Mouse (Mus musculus) layer of hippocampus, adult 2 months (tissue): Measurements from ENCODE around the gene Rgs9. TPM values are rescaled to one million over a fixed set of nuclear protein-coding genes. Genes with fewer than 3 reads are reported as not detected.

Experiments
- DNase-seq, 2 experiments: peaks; one replicate each; pipeline ENCODE4 v3.0.0; 2022; ENCODE audit warnings: low spot score in 2 of 2
- H3K27ac ChIP-seq: fragments of 200-600 bp; 2 replicates; pipeline ENCODE4 v1.8.1; 2022
- H3K4me3 ChIP-seq: fragments of 200-600 bp; 2 replicates; pipeline ENCODE4 v1.8.1; 2022; ENCODE audit warnings: mild to moderate bottlenecking
- CTCF ChIP-seq: fragments of 200-600 bp; conservative IDR thresholded peaks from 2 replicates; pipeline ENCODE4 v1.8.1; 2022; ENCODE audit warnings: antibody characterized with exemption, mild to moderate bottlenecking, moderate library complexity
- total RNA-seq, 2 experiments: library from RNA; stranded (reverse); gene quantifications; 2 replicates each; pipeline ENCODE4 v1.2.3; 2021

Rgs9 gene
- total RNA-seq, 2 experiments from 2014 or later: 15.1 to 16.2 TPM

DNA sequence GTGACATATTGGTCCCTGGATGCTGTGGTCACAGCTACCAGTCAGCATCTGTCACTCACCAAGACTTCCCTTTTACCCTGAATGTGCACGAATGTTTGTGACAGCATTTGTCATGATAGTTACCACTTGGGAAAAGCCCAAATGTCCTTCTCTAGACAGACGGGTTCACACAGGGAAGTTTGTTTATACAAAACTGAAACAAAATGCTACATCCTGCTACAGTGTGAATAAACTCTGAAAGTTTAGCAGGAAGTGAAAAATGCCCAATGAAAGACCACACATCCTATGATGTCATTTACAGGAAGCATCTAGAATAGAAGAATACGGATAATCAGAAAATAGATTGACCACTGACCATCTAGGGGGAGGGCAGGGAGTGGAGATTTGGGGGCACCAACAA is 51.0 kb downstream of the Rgs9 start:
- DNase-seq: no peak
- no peak for TF ChIP-seq CTCF
- H3K4me3 ChIP-seq: no peak overlapping the region
- H3K27ac ChIP-seq: no peak overlapping the region

DNA sequence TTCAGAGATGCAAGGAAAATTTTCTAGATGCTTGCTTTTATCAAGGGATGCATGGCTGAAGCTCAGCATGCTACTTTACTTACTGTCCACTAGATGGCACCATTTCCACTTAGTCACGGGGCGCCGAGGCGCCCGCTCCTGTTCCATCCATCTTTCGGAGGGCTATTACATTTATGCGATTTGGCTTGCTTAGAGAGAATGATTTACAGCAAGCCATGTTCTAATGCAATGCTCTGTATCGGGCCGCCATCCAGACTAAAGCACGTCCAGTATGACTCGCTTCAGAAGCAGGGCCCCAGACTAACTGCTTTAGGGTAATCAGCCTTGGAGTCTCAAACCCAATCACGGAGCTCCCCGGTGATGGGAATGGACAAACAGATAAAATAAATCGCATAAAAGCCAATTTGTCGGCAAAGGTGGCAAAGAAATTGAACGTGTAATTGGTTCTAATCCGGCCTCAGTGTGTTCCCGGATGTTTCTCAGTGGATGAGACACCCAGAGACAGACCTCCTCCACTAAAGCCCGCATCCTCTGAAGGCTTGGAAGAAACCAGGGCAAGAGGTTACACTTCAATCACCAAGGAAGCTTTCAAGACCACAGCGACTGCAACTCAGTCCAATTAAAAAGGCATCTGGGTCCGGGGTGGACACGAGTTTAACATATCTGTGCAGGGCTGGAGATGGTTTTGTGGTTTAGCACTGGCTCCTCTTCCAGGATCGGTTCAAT is 53.1 kb downstream of the Rgs9 start:
- TF ChIP-seq CTCF: peak; percentile 96
- peak in 1 of 2 experiments; percentile 45 for DNase-seq
- Histone ChIP-seq H3K27ac (peak overlapping the region; percentile 69; the same call in 1 of the 2 replicates), H3K4me3 (peak overlapping the region; percentile 35)

DNA sequence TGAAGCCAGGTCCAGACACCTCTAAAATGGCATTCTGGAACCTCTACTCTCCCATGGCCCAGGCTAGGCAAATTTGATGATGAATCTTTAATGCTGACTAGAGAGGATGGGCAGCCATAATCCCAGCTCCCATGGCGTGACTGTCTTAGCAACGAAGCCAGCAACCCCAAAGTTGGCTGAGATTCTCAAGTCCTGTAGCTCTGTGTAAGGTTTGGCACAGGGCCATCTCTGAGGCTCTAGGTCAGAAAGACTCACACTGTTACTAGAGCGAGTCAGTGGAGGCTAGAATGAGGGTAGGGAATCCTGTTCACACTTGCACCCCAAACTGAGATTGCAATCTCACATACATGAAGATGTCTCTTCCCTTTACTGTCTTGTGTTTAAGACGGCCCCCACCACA is 57.8 kb downstream of the Rgs9 start:
- TF ChIP-seq CTCF: no peak
- no peak for DNase-seq
- no peak overlapping the region for H3K27ac ChIP-seq
- no peak overlapping the region for H3K4me3 ChIP-seq

- TF ChIP-seq CTCF: no peak
- H3K27ac ChIP-seq: no peak overlapping the region
- no peak overlapping the region for H3K4me3 ChIP-seq
- no peak for DNase-seq
These were observed 59.3 kb downstream of the Rgs9 start for GRCm38 (mm10) chr11:109238671-109239070.

- no peak for TF ChIP-seq CTCF
- no peak for DNase-seq
- Histone ChIP-seq H3K4me3 (no peak overlapping the region), H3K27ac (no peak overlapping the region)
These were observed 60.1 kb downstream of the Rgs9 start for GRCm38 (mm10) chr11:109237796-109238195.

DNA sequence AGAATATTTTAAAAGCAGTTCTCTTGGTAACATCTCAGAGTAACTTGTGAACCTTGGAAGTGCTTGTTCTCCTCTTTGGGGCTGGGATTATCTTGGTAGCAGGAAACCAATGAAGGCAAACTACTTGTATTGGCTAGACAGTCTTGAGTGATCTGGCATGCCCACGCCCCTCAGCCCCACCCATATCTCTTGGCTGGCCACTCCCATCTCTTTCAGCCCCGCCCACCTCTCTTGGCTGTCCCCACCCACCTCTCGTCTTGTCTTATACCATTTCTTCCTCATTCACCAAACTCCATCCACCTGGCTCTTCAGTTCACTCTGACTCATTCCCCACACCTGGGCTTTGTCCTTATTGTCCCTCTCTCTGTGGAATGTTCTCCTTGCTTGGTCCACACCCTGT is 64.3 kb downstream of the Rgs9 start:
- Histone ChIP-seq H3K4me3 (no peak overlapping the region), H3K27ac (no peak overlapping the region)
- no peak for TF ChIP-seq CTCF
- DNase-seq: no peak

- DNase-seq: no peak
- TF ChIP-seq CTCF: no peak
These were observed 65.1 kb downstream of the Rgs9 start for GRCm38 (mm10) chr11:109232811-109233210.

GRCm38 (mm10) chr11:109227139-109227538 is 70.8 kb downstream of the Rgs9 start:
- no peak for DNase-seq

More at GRCm38 (mm10) chr11:109232811-109233210, 65.1 kb downstream of the Rgs9 start:
- H3K4me3 ChIP-seq: no peak overlapping the region
- no peak overlapping the region for H3K27ac ChIP-seq

DNA sequence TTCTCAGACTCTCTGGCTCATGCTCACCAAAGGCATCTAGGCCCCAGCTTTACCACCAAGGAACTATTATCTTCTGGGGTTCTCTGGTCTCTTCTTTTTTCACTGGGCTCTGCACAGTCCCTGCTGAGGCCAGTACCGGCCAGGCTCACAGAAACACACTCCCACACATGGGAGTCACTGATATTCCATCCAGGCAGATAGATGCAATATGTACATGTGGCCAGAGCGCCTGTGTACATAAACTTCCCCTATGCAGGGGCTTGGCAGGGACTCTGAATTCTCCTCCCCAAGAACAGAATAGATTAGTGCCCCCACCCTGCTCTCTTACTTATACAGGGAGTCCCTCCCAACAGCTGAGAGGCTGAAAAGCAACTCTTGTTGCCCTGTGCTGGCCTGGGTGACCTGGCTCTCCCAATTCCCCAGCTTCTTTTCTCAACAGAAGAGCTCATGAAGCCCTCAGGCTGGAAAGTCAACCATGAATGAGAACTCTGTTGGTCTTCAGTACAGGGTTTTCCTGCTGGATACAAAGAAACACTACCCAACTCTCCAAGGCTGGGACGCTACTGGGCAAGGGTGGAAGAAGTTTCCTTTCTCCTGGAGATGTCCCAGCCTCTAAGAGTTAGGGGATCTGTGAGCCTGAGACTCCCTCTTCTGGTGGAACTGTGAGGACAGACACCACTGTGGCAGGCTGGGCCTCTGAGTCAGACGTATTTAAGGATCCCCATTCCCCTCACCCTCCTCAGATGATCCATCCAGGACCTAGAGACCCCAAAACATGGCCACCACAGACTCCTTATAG is 76.5 kb downstream of the Rgs9 start:
- Histone ChIP-seq H3K27ac (no peak overlapping the region), H3K4me3 (no peak overlapping the region)
- peak; percentile 73 for TF ChIP-seq CTCF
- no peak for DNase-seq

More at GRCm38 (mm10) chr11:109227139-109227538, 70.8 kb downstream of the Rgs9 start:
- Histone ChIP-seq H3K4me3 (no peak overlapping the region), H3K27ac (no peak overlapping the region)
- no peak for TF ChIP-seq CTCF

DNA sequence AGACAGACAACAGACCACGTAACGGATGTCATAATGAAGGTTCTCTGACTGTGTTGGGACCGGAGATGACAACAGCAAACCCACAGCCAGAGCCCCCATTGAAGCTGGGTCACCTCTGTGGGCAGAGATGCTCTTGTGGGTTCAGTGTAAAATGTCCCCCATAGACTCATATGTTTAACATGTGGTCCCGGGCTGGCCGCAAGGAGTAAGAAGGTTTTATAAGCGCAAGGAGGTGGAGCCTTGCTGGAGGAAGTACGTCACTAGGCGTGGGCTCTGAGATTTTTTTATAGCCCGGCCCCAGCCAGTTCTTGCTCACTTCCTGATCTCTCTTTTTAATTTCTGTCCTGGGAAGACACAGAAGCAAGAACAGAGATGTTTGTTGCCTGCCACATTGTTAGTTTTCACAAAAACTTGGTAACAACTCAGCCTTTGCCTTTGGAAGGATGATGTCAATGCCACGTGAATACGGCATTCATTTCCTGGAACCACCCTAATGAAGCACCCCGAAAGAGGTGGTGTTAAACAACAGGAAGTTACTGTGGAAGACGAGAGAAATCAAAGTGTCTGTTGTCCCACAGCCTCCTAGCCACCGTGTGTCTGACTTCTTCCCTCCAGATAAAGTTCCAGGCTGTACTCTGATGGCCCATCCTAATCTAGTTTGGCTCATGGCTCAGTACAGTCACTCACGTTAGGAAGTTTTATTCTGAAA is 79.1 kb downstream of the Rgs9 start:
- H3K4me3 ChIP-seq: no peak overlapping the region
- H3K27ac ChIP-seq: no peak overlapping the region
- DNase-seq: no peak
- no peak for TF ChIP-seq CTCF

GRCm38 (mm10) chr11:109217827-109218536 is 79.9 kb downstream of the Rgs9 start:
- no peak for TF ChIP-seq CTCF
- no peak overlapping the region for H3K27ac ChIP-seq
- no peak for DNase-seq

DNA sequence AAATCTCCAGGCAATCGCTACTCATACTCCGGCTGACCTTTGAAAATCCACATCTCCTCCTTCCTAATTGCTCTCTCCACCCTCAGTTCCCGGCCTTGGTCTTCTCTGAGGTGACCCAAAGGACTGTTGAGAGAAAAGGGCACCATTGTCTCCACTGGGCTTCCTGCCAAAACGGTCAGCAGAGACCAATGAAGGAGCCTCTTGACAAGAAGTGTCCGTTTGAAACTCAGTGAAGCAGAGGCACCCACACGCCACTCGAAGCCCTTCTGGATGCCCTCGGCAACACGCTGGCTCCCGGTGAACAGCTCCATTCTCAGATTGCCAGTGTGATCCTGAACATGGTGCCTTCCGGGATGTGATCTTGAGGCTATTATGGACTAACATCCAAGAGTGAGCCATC is 87.2 kb downstream of the Rgs9 start:
- Histone ChIP-seq H3K27ac (no peak overlapping the region), H3K4me3 (no peak overlapping the region)
- TF ChIP-seq CTCF: no peak
- no peak for DNase-seq

More at GRCm38 (mm10) chr11:109217827-109218536, 79.9 kb downstream of the Rgs9 start:
- H3K4me3 ChIP-seq: no peak overlapping the region

- no peak overlapping the region for H3K27ac ChIP-seq
- H3K4me3 ChIP-seq: no peak overlapping the region
- no peak for TF ChIP-seq CTCF
- no peak for DNase-seq
These were observed 87.6 kb downstream of the Rgs9 start for GRCm38 (mm10) chr11:109210341-109210740.
